Comparison of ENCODE assay signal across 8 mouse cellular contexts in genomic region chr10:81502658-81503057, GRCm38 (mm10). TPM values are rescaled to one million over a fixed set of nuclear protein-coding genes. Genes with fewer than 3 reads are reported as not detected.
DNase-seq lines count a peak whose midpoint lies in the region; ATAC-seq lines count a peak whose summit lies in the region.

No protein-coding gene starts in this region.

- H3K4me2 ChIP-seq in intestine, embryonic 14.5 days (ENCODE audit: low read length) = peak overlapping the region; percentile 62

- peak; percentile 85 to 96 for DNase-seq in adrenal gland, adult (ENCODE audit: inconsistent age in 2 of 2, low spot score in 1 of 2)
- DNase-seq in embryo, embryonic 10 days (ENCODE audit: low spot score) = peak; percentile 87
- DNase-seq in gastrocnemius, postnatal 25 days = peak; percentile 80
- peak; percentile 98 for DNase-seq in intestine, embryonic 14.5 days (ENCODE audit: low spot score)
- peak; percentile 84 to 88 for DNase-seq in left cerebral cortex, postnatal 36 days (ENCODE audit: low spot score in 2 of 2)
- peak; percentile 87 for DNase-seq in midbrain, embryonic 10.5 days (ENCODE audit: low spot score)
- DNase-seq in right cerebral cortex, postnatal 4 days = peak; percentile 97
- DNase-seq in yolk sac, embryonic 10.5 days (ENCODE audit: low spot score) = peak; percentile 58

- no peak overlapping the region for H3K27ac ChIP-seq in intestine, embryonic 14.5 days (ENCODE audit: low read depth)
- H3K27ac ChIP-seq in midbrain, embryonic 10.5 days (replicated peaks) = 0 out of 2 replicates have a peak overlapping the region, but pooled peaks have one; percentile 38

- no peaks in the 10 kb centered on the region for H3K36me3 ChIP-seq in intestine, embryonic 14.5 days (ENCODE audit: control insufficient read depth, insufficient read depth, low read length)
- H3K36me3 ChIP-seq in midbrain, embryonic 10.5 days = no peaks in the 10 kb centered on the region

- WGBS in intestine, embryonic 14.5 days = 9% methylated on average over 36 of the region's 36 CpGs
- WGBS in midbrain, embryonic 10.5 days = 9% methylated on average over 36 of the region's 36 CpGs

- intact Hi-C loops in left cerebral cortex, postnatal 36 days (cut with DNase I) = loop anchor here (5.0 kb wide), 1 partner anchor 100 kb away; the partner anchor contains the start of gene Tle6

- peak; percentile 47 for ATAC-seq in intestine, embryonic 14.5 days (replicated peaks; ENCODE audit: low FRiP score, low TSS enrichment, low read depth)

- 0 out of 2 replicates have a peak, but pooled peaks cover 5% of the 10 kb centered on the region for H3K27me3 ChIP-seq in intestine, embryonic 14.5 days (replicated peaks; ENCODE audit: control insufficient read depth, insufficient read depth, low read length)
- peaks cover 14% of the 10 kb centered on the region for H3K27me3 ChIP-seq in midbrain, embryonic 10.5 days (ENCODE audit: low read depth, poor library complexity, severe bottlenecking)

- no peaks in the 10 kb centered on the region for H3K4me1 ChIP-seq in intestine, embryonic 14.5 days (replicated peaks; ENCODE audit: control insufficient read depth, insufficient read depth, low read length)
- peaks cover 24% of the 10 kb centered on the region for H3K4me1 ChIP-seq in midbrain, embryonic 10.5 days

- no peaks in the 10 kb centered on the region for H3K9me3 ChIP-seq in intestine, embryonic 14.5 days (ENCODE audit: control insufficient read depth, low read length)
- no peaks in the 10 kb centered on the region for H3K9me3 ChIP-seq in midbrain, embryonic 10.5 days (replicated peaks)

- peak overlapping the region; percentile 25 for H3K4me3 ChIP-seq in intestine, embryonic 14.5 days (ENCODE audit: low read depth, low read length)
- peak overlapping the region; percentile 51 for H3K4me3 ChIP-seq in midbrain, embryonic 10.5 days

- no peak overlapping the region; the same call in 1 of the 2 replicates for H3K9ac ChIP-seq in intestine, embryonic 14.5 days (ENCODE audit: low read length)

RNA-seq across cellular contexts. Expression of gene S1pr4, which starts 2.7 kb away (rescaled TPM):
- under 1 TPM; 0.99 to 1.00 TPM for total RNA-seq in gastrocnemius, postnatal 25 days (2021)
- 0.53 and 0.65 TPM in 2 replicates for polyA plus RNA-seq in intestine, embryonic 14.5 days (2014; fragmentation: Nextera tagmentation; extraction: Ambion mirVana)
- total RNA-seq in left cerebral cortex, postnatal 36 days (2021) = under 1 TPM; 0.43 to 0.52 TPM
- polyA plus RNA-seq in midbrain, embryonic 10.5 days (2016; fragmentation: Nextera tagmentation; extraction: Ambion mirVana) = 0.37 and 0.89 TPM in 2 replicates

RNA-seq across cellular contexts. Expression of gene Ncln, which starts 6.5 kb away (rescaled TPM):
- total RNA-seq in gastrocnemius, postnatal 25 days (2021) = 10 to 100 TPM; 34.2 to 47.8 TPM
- polyA plus RNA-seq in intestine, embryonic 14.5 days (2014; fragmentation: Nextera tagmentation; extraction: Ambion mirVana) = 82.4 and 99.0 TPM in 2 replicates
- 10 to 100 TPM; 74.9 to 88.8 TPM for total RNA-seq in left cerebral cortex, postnatal 36 days (2021)
- 84.5 and 87.5 TPM in 2 replicates for polyA plus RNA-seq in midbrain, embryonic 10.5 days (2016; fragmentation: Nextera tagmentation; extraction: Ambion mirVana)

RNA-seq across cellular contexts. Expression of gene Celf5, which starts 20.1 kb away (rescaled TPM):
- total RNA-seq in gastrocnemius, postnatal 25 days (2021) = under 1 TPM in 1 of 2 experiments, not detected in 1; 0.24 TPM
- 1.3 and 1.8 TPM in 2 replicates for polyA plus RNA-seq in intestine, embryonic 14.5 days (2014; fragmentation: Nextera tagmentation; extraction: Ambion mirVana)
- total RNA-seq in left cerebral cortex, postnatal 36 days (2021) = 100 to 1,000 TPM; 256 to 303 TPM
- 5.0 and 10.8 TPM in 2 replicates for polyA plus RNA-seq in midbrain, embryonic 10.5 days (2016; fragmentation: Nextera tagmentation; extraction: Ambion mirVana)

RNA-seq across cellular contexts. Expression of gene Gna15, which starts 21.4 kb away (rescaled TPM):
- total RNA-seq in gastrocnemius, postnatal 25 days (2021) = under 1 TPM; 0.36 to 0.62 TPM
- 0.73 and 0.84 TPM in 2 replicates for polyA plus RNA-seq in intestine, embryonic 14.5 days (2014; fragmentation: Nextera tagmentation; extraction: Ambion mirVana)
- total RNA-seq in left cerebral cortex, postnatal 36 days (2021) = 1 to 10 TPM; 2.3 to 3.1 TPM
- 0.53 and 0.85 TPM in 2 replicates for polyA plus RNA-seq in midbrain, embryonic 10.5 days (2016; fragmentation: Nextera tagmentation; extraction: Ambion mirVana)

RNA-seq across cellular contexts. Expression of gene Gna11, which starts 42.3 kb away (rescaled TPM):
- total RNA-seq in gastrocnemius, postnatal 25 days (2021) = 10 to 100 TPM; 24.8 to 25.9 TPM
- 145 and 171 TPM in 2 replicates for polyA plus RNA-seq in intestine, embryonic 14.5 days (2014; fragmentation: Nextera tagmentation; extraction: Ambion mirVana)
- 100 to 1,000 TPM; 103 to 115 TPM for total RNA-seq in left cerebral cortex, postnatal 36 days (2021)
- polyA plus RNA-seq in midbrain, embryonic 10.5 days (2016; fragmentation: Nextera tagmentation; extraction: Ambion mirVana) = 70.7 and 73.7 TPM in 2 replicates

Comparison
In these comparisons a context has a peak if more than half of its experiments do, and no peak if none do; other contexts are left out.
1. RNA of gene Celf5, which starts 20.1 kb away (total RNA-seq): 256 to 303 TPM in left cerebral cortex, postnatal 36 days; 0.24 TPM in gastrocnemius, postnatal 25 days; every median in the first group is over 100 times any median in the second.
2. Peak in every context shown above with its lines, with median percentiles within 50 percentile points of each other: DNase-seq.